Mouse (Mus musculus): ENCODE data around the gene Mia2. TPM values are rescaled to one million over a fixed set of nuclear protein-coding genes. Genes with fewer than 3 reads are reported as not detected.
A peak's percentile ranks its signal among the peaks of the same experiment; 100 is the strongest.
"Not testable (repeated sequence)": the region's sequence is repeated elsewhere in the genome, so short reads cannot be mapped to it uniquely, and the experiment has no call there.

The Mia2 gene
- polyA plus RNA-seq, 1 experiment from 2014 or later: 103 TPM

GRCm38 (mm10) chr12:59219325-59220225, 124.0 kb downstream of the Mia2 start, which contains the start of gene Fbxo33:
Gene Fbxo33, minus strand, starts transcription at chr12:59219725.
- peak; percentile 95 for ATAC-seq
- ChIA-PET POLR2A (interaction anchor here (1.7 kb wide), 1 partner anchor 206 kb away, joined by 4 read pairs; the partner anchor contains the start of gene Gemin2), CTCF (interaction anchor here (0.7 to 0.8 kb wide), 2 partner anchors 13 to 40 kb away, joined by 3 to 4 read pairs; no protein-coding TSS in a partner anchor)
- DNase-seq (ENCODE audit: low read depth, low spot score): peak; percentile 84
- in situ Hi-C loops (cut with MboI; ENCODE audit: low pct_unique_long_range_greater_than_20kb): no loop called here
- TF ChIP-seq CTCF (IDR thresholded peaks at IDR 0.05): peak; percentile 92
- no peaks in the 10 kb centered on the region for H3K27me3 ChIP-seq

- ATAC-seq (no peak), DNase-seq (ENCODE audit: low read depth, low spot score) (no peak)
- H3K27me3 ChIP-seq: peaks cover 23% of the 10 kb centered on the region
- ChIA-PET CTCF (no interaction called here), POLR2A (no interaction called here)
- TF ChIP-seq CTCF (IDR thresholded peaks at IDR 0.05): no peak
- in situ Hi-C loops (cut with MboI; ENCODE audit: low pct_unique_long_range_greater_than_20kb): no loop called here
Observed at GRCm38 (mm10) chr12:59228401-59228800, 132.8 kb downstream of the Mia2 start.

- POLR2A ChIA-PET: no interaction called here
- in situ Hi-C loops (cut with MboI; ENCODE audit: low pct_unique_long_range_greater_than_20kb): no loop called here
Observed at GRCm38 (mm10) chr12:59238434-59238833, 142.8 kb downstream of the Mia2 start.

GRCm38 (mm10) chr12:59241031-59241430, 145.4 kb downstream of the Mia2 start:
- CTCF ChIA-PET; POLR2A ChIA-PET; DNase-seq (ENCODE audit: low read depth, low spot score); ATAC-seq; in situ Hi-C loops (cut with MboI; ENCODE audit: low pct_unique_long_range_greater_than_20kb): not testable (repeated sequence)
- H3K27me3 ChIP-seq: peaks cover 20% of the 10 kb centered on the region

More at GRCm38 (mm10) chr12:59238434-59238833, 142.8 kb downstream of the Mia2 start:
- DNase-seq (ENCODE audit: low read depth, low spot score): no peak
- CTCF ChIA-PET: interaction anchor here (1.1 kb wide), 1 partner anchor 10 kb away, joined by 3 read pairs; no protein-coding TSS in a partner anchor
- peaks cover 39% of the 10 kb centered on the region for H3K27me3 ChIP-seq
- ATAC-seq: no peak
- no peak for TF ChIP-seq CTCF (IDR thresholded peaks at IDR 0.05)

Other genes with a start within 250 kb of the Mia2 start
- 47.3 TPM for gene Sec23a, start 83.8 kb upstream of the Mia2 start, polyA plus RNA-seq (2021)
- 13.9 TPM for gene Gemin2, start 82.4 kb upstream of the Mia2 start, polyA plus RNA-seq (2021)
- gene Trappc6b, start 34.3 kb upstream of the Mia2 start, polyA plus RNA-seq (2021): 86.3 TPM
- 55.8 TPM for gene Pnn, start 28.9 kb upstream of the Mia2 start, polyA plus RNA-seq (2021)
- gene Fbxo33, start 123.9 kb downstream of the Mia2 start, polyA plus RNA-seq (2021): 24.2 TPM

Data from Patski (cell line).